Mouse (Mus musculus) thymus, postnatal 4 days (tissue): ENCODE data around the gene Prl7c1.
"Not testable (repeated sequence)": the region's sequence is repeated elsewhere in the genome, so short reads cannot be mapped to it uniquely, and the experiment has no call there.

Experiments
- DNase-seq: peaks from one replicate; pipeline ENCODE4 v3.0.0; 2021

The Prl7c1 gene

DNA sequence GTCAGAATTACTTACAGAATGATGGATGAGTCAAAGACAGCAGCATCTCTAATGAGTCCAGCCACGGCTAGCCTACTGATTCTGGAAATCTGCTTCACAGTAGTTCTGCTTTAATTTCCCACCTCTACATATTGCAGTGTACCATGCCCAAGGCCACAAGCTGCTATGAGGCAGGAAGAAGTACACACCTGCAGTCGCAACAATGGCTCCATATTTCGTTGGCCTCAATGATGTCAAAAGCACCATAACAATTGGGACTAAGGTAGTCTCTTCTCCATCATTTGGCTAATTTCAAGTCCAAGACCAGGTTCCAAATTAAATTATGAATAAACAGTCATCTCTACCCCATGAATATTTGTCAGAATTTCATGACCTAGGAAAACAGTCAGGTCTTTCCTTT is at the start of gene Prl7c1:
Gene Prl7c1 (minus strand): TSS at position 101 of the 400 bp plus-strand sequence.
- not testable (repeated sequence) for DNase-seq

DNA sequence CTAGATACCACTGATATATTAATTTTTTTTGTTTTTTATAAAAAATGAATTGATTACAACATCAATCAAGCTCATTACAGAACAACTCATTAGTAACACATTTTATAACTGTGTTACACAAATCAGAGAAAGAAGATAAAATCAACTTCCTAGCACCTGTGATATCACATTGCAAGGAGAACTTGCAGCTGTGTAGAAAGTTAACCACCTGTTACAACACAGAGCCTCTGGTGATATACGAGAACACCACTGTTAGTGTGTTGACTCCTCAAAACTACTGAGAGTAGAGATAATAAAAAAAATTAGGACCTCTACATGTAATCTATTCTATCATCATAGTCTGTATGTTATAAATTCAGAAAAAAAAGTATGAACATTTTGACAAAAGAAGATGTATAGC is 22.2 kb upstream of the Prl7c1 start:
- DNase-seq = no peak

DNA sequence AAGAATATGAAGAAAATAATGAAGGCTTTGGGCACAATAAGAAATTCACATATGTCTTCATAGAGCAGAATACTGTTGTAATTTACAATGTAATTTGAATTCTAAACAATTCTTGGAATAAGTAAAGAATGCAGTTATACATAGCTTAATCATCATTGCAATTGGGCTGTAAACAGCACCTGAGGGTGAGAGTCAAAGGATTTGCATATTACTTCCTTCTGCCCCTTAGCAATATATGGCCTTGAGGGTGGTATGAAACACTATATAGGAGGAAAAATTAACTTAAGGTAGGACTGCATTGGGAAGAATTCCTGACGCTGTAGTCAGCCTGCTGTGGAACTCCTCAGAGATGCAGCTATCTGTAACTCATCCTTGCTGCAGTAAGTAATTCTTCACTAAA is 20.8 kb upstream of the Prl7c1 start, which contains the start of gene Prl2a1:
Gene Prl2a1 (plus strand): TSS at position 301 of the 400 bp plus-strand sequence.
- no peak for DNase-seq

DNA sequence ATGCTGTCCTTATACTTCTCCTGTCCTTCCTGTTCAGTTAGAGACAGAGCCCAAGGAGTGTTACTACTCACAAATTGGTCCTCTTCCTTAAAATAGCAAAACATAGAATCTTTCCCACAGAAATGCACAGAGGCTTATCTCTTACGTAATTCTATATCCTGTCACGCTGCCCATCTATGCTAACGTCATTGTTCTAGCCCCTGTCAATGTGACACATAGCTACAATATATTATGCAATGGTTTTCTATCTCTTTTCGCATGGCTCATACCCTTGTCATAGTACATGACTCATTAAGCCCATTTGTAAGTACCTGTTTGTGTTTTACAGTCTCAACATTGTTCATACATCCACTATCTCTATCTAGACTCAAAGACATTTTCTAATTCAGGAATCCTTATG is 18.7 kb upstream of the Prl7c1 start:
- no peak for DNase-seq

DNA sequence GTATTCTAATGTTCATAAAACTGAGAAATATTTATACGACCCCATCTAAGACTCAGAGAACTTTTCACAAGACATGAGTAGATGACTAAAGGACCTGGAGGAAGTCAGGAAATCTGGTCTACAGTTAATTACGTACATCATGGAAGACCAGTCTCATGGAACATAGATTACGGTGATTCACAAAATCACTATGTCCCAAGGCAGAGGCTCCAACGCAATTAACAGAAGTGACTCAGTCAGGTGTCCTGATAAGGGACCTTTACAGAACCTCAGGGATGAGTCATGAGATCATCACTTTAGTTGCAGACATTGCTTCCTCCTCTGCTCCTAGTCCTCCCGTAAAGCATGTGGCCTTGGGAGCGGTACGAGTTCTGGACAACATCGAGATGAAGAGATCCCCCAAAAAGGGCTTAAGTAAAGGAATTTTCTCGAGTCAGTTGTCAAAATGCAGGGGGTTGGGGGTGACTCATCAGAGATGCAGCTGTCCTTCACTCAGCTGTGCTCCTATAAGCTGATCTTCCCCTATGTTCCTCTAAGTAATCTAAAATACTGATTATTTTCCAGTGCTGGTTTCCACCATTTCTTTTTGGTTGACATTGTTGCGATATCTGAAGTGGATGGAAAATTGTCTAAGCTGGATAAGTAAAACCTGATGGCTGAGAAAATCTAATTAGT is 46.0 kb downstream of the Prl7c1 start:
- DNase-seq = no peak

DNA sequence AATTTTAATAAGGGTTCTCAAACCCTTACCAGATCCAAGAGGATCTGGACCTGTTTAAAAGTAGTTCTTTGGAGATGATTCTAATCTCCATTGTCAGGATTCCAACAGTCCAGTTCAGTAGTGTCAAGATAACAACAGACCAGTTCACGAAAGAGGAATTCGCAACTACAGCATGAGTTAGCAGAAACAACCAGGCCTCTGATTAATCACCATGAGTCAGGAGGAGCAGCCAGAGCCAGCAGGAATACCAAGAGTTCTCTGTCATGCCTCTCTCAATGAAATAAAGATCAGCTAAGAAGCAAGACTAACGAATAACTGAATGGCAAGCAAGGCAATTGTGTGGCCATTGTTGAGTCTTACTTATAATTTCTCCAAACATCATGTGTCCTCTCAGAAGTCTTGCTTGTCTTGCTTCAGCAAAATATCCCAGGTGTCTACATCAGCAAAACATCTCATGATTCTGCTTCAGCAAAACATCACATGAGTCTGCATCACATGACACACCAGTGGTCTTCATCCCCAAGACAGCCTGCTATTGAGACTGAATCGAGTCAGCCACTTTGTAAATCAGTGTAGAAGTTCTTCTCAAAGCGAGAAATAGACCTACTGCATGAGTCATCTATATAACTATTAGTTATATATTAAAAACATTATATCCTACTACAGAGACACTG is 50.2 kb downstream of the Prl7c1 start:
- DNase-seq = not testable (repeated sequence)

DNA sequence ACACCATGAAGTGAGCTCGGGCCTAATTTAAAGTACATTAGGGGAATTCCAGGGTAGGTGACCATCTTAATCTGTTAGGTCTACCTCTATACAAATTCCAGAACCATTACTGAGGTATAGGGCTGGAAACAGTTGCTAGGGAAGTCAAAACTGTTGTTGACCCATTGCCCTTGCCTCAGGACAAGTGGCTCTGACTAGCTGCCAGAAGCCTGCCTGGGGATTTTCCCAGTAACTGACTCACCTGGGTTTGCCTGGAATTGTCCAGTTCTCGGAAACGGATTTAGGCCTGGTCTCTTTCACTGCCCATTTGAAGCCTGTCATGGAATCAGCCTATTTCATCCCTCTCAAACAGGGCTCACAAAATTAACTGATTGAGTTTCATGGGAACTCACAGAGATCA is 55.5 kb downstream of the Prl7c1 start:
- not testable (repeated sequence) for DNase-seq
